Mouse (Mus musculus) brown adipose tissue, adult 24 weeks (tissue): Measurements from ENCODE around the gene S100pbp. TPM values are rescaled to one million over a fixed set of nuclear protein-coding genes. Genes with fewer than 3 reads are reported as not detected.
A peak's percentile ranks its signal among the peaks of the same experiment; 100 is the strongest.

Source experiments
- H3K27ac ChIP-seq: fragments of 200-500 bp; replicated peaks from 2 replicates; pipeline ENCODE4 v1.5.1; 2012; ENCODE audit warnings: low read depth, mild to moderate bottlenecking, low read length
- H3K4me1 ChIP-seq: fragments of 200-500 bp; 2 replicates; pipeline ENCODE4 v1.6.1; 2012; ENCODE audit warnings: low read length, mixed read lengths; ENCODE audit not compliant: control insufficient read depth, insufficient read depth, insufficient read length
- H3K4me3 ChIP-seq: fragments of 200-500 bp; 2 replicates; pipeline ENCODE4 v1.5.1; 2012; ENCODE audit warnings: low read depth, mild to moderate bottlenecking, low read length, moderate library complexity; ENCODE audit not compliant: insufficient read depth
- polyA plus RNA-seq: library from polyadenylated mRNA; stranded (reverse); fragments of >200 nt; gene quantifications from 2 replicates; pipeline ENCODE4 v1.2.4, GENCODE M21; 2012; ENCODE audit not compliant: missing spikeins, insufficient read depth, insufficient read length

The S100pbp gene
- 4.6 and 12.6 TPM in 2 replicates for polyA plus RNA-seq

DNA sequence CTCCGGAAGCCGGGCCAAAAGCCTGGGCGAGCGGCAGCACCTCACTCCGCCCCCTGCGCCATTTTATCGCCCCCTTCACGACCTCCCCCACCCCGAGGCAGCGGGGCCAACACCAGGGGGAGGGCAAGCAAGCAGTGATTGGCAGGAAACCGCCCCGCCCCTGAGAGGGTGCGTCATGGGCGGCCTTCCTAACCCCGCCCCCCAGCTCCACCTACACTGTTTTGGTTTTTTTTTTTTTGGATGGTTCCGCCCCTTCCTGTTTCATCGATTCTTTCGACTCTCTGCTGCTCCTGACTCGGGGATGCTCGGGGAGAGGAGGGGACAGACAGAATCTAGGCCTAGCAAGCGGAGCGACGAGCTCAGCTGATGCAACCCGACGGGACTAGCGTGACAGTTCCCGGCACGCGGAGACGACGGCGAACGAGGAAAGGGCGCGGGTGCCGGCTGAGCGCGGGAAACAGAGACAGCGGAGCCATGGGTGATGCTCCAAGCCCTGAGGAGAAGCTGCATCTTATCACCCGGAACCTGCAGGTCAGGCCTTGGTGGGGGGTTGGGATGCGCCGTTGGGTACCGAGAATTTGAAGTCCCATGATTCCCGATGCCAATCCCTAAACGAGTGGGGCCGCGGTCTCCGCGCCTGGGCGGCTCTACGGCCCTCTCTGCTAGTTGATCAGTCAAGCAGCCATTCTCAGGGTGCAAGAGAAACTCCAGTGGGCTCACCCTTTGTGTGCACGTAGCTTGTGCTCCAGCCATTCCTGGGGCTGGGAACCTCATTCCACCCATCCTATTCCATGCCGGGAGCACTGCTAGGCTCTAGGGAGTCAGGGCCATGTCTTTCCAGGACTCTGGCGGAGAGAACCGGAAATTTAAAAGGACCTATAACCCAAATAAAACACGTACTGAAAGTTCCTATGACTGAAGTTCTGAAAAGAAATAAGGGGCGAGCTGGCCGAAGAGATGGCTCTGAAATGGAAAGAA is at the start of gene S100pbp, which contains the start of gene Yars:
S100pbp (minus strand) TSS at position 186 of the 978 bp plus-strand sequence.
Yars (plus strand) TSS at position 219 of the 978 bp plus-strand sequence.
- peak within 1 kb of the TSS; percentile 81 for H3K27ac ChIP-seq
- no peaks in the 10 kb centered on the region for H3K4me1 ChIP-seq
- H3K4me3 ChIP-seq, result peak within 1 kb of the TSS; percentile 83

DNA sequence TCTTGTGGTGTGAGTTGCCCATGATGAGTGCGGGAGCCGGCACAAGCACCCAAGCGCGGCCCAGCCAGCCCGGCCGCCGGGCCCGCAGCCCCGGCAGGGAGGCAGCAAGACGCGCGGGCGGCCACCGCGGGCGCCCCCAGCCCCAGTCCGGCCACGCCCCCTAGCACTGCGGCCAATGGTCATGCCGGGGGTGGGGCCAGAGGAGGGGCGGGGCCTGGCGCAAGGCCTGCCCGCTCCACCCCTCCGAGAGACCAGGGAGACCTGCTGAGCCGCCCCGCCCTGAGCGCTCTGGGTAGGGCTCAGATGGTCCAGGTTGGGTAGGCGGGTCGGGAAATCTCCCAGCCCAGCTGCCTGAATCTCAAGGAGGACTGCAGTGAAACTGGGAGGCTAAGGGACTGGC is 49.5 kb upstream of the S100pbp start:
- Histone ChIP-seq H3K4me1 (peaks cover 14% of the 10 kb centered on the region), H3K27ac (no peak overlapping the region), H3K4me3 (peak overlapping the region; percentile 41)

DNA sequence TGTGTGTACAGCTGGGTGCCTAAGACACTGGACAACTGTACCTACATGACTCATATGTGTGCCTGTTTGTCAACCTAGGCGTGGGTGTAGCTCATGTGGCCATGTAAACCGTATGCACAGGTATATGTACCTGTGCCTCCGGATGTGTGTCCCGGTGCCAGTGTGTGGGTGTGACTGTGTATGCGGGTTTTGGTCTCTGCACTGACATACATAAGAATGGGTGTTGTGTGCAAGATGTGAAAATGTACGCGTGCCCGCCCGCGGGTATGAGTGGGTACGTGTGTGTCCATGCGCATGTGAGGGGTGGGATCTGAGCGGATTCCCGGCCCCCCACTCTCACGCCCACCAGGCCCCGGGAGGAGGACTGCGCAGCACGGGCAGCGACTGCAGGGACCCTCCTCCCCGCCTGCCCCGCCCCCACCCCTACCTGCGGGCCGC is 49.1 kb upstream of the S100pbp start:
- peaks cover 14% of the 10 kb centered on the region for H3K4me1 ChIP-seq
- H3K27ac ChIP-seq, result no peak overlapping the region
- no peak overlapping the region for H3K4me3 ChIP-seq

DNA sequence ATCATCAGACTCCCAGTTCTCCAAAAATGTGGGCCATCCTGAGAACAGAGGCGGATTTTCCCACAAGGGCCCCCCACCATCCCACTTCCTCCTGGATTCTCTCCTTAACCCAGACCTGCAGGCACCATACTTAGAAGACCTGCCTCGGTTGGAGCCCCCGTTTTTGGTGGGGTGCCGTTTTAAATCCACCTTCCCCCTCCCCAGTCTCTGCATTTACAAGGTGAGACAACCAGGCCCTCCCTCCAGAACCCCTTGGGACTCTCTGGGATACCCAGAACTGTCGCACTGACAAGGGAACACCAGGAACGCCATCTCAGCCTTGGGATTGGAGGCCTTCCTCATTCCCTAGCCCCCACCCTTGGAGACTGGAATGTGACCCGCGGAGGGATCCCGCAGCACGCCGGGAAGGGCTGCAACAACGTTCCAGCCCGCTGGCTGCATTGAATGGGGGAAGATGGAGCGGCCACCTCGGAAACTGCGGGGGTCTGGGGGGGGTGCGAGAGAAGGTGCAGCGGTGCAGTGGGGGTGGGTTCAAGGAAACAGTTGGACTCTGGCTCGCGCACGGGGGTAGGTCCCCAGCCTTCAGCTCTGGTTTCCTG is 48.4 kb upstream of the S100pbp start:
- Histone ChIP-seq H3K27ac (no peak overlapping the region), H3K4me3 (no peak overlapping the region), H3K4me1 (peaks cover 14% of the 10 kb centered on the region)

- Histone ChIP-seq H3K4me1 (peaks cover 10% of the 10 kb centered on the region), H3K4me3 (no peak overlapping the region), H3K27ac (no peak overlapping the region)
Measured at GRCm38 (mm10) chr4:129236236-129236813, 46.8 kb upstream of the S100pbp start.

DNA sequence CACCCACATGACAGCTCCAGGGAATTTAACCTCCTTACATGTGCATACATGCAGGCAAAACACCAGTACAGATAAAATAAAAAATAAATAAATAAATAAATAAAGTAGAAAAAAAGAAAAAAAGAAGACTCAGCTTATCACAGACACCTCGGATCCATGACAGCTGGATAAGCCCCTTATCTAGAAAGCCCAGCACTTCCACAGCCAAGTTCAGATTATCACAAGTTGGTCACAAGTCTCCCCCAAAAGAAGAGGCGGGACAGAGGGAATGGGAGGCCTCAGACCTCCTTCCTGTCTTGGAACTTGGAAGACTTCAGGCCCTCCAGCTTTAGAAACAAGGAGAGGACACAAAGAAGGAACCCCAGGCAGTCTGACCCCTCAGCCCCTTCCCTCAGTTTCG is 45.6 kb upstream of the S100pbp start:
- Histone ChIP-seq H3K27ac (no peak overlapping the region), H3K4me3 (no peak overlapping the region), H3K4me1 (peaks cover 10% of the 10 kb centered on the region)

GRCm38 (mm10) chr4:129234488-129234887 is 45.0 kb upstream of the S100pbp start:
- H3K27ac ChIP-seq, result no peak overlapping the region
- H3K4me3 ChIP-seq, result no peak overlapping the region
- peaks cover 10% of the 10 kb centered on the region for H3K4me1 ChIP-seq

GRCm38 (mm10) chr4:129232561-129233360 is 43.2 kb upstream of the S100pbp start:
- H3K27ac ChIP-seq, result no peak overlapping the region
- H3K4me1 ChIP-seq, result peaks cover 8% of the 10 kb centered on the region; the same call in 1 of the 2 replicates
- H3K4me3 ChIP-seq, result no peak overlapping the region

- Histone ChIP-seq H3K4me1 (peaks cover 8% of the 10 kb centered on the region; the same call in 1 of the 2 replicates), H3K27ac (no peak overlapping the region), H3K4me3 (no peak overlapping the region)
Measured at GRCm38 (mm10) chr4:129231594-129232450, 42.3 kb upstream of the S100pbp start.

DNA sequence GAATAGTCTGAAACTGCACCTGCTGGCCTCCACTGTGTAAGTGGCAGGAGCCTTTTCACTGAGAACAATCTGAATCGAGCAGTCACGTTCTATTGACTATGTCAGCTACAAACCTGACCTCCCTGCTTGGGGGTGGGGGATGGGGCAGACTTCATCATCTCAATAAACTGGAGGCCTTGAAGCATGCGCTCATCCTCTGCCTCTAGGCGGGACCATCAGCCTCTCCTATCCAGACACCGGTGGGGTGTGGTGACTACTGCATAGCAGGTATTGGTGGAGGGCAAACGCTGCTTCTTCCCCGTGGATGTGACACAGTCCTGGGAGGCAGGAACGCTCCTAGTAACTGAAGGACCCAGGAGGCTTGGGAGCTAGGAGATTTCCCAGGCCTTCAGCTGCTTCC is 41.4 kb upstream of the S100pbp start:
- Histone ChIP-seq H3K4me1 (peaks cover 8% of the 10 kb centered on the region; the same call in 1 of the 2 replicates), H3K27ac (no peak overlapping the region), H3K4me3 (no peak overlapping the region)

- H3K4me3 ChIP-seq, result no peak overlapping the region
Measured at GRCm38 (mm10) chr4:129227985-129228381, 38.5 kb upstream of the S100pbp start.

GRCm38 (mm10) chr4:129227170-129227984 is 37.9 kb upstream of the S100pbp start:
- H3K4me3 ChIP-seq, result no peak overlapping the region
- H3K4me1 ChIP-seq, result no peaks in the 10 kb centered on the region
- no peak overlapping the region for H3K27ac ChIP-seq

More at GRCm38 (mm10) chr4:129227985-129228381, 38.5 kb upstream of the S100pbp start:
- Histone ChIP-seq H3K4me1 (no peaks in the 10 kb centered on the region), H3K27ac (no peak overlapping the region)

DNA sequence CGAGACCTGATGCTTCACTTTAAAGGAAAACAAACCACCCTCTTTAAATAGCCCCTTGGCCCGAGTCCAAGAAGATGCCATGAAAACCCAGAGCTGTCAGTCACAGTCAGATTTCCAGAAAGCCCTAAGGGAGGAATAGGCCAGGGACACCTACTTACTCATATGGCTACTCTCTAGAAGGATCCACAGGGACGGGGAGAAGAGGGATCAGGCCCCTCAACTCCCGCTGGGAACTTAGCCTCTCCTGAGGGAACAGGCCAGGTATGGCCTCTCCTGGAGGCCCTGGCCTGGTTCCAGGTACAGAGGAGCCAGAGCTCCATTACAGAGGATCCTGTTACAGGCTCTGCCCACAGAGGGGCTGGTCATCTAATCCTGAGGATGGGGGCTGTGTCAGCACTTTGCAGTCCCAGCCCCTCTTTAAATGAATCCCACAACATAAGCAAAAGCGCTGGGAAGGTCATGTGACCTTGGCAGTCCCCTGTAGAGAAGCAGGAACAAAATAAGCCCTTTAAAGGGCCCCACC is 37.0 kb upstream of the S100pbp start:
- H3K27ac ChIP-seq, result no peak overlapping the region
- no peak overlapping the region for H3K4me3 ChIP-seq
- no peaks in the 10 kb centered on the region for H3K4me1 ChIP-seq
